Mouse (Mus musculus) heart, embryonic 12.5 days (tissue): ENCODE results near the gene Palld. TPM values are rescaled to one million over a fixed set of nuclear protein-coding genes. Genes with fewer than 3 reads are reported as not detected.

Experiments
- ATAC-seq: fragments of 200-750 bp; cut with Nextera tagmentation; 2 replicates; pipeline ENCODE4 v1.8.0; 2017; ENCODE audit warnings: moderate TSS enrichment, moderate library complexity; ENCODE audit not compliant: insufficient number of reproducible peaks, low FRiP score
- H3K27ac ChIP-seq: fragments of 300-500 bp; sonication (generic); 2 replicates; pipeline ENCODE4 v1.5.1; 2016; ENCODE audit warnings: mild to moderate bottlenecking, moderate library complexity; ENCODE audit not compliant: poor library complexity, severe bottlenecking
- H3K27me3 ChIP-seq: fragments of 300-500 bp; sonication (generic); replicated peaks from 2 replicates; pipeline ENCODE4 v1.6.1; 2016; ENCODE audit warnings: mild to moderate bottlenecking, moderate library complexity
- H3K36me3 ChIP-seq: fragments of 300-500 bp; sonication (generic); 2 replicates; pipeline ENCODE4 v1.6.1; 2016; ENCODE audit warnings: mild to moderate bottlenecking, moderate library complexity
- H3K4me1 ChIP-seq: fragments of 300-500 bp; sonication (generic); replicated peaks from 2 replicates; pipeline ENCODE4 v1.6.1; 2016; ENCODE audit warnings: mild to moderate bottlenecking
- H3K4me2 ChIP-seq: fragments of 300-500 bp; sonication (generic); 2 replicates; pipeline ENCODE4 v1.6.1; 2016; ENCODE audit warnings: mild to moderate bottlenecking, moderate library complexity
- H3K4me3 ChIP-seq: fragments of 300-500 bp; sonication (generic); 2 replicates; pipeline ENCODE4 v1.5.1; 2016; ENCODE audit warnings: mild to moderate bottlenecking
- H3K9ac ChIP-seq: fragments of 300-500 bp; sonication (generic); 2 replicates; pipeline ENCODE4 v1.6.1; 2016; ENCODE audit warnings: mild to moderate bottlenecking, moderate library complexity
- H3K9me3 ChIP-seq: fragments of 300-500 bp; sonication (generic); replicated peaks from 2 replicates; pipeline ENCODE4 v1.6.1; 2016; ENCODE audit warnings: mild to moderate bottlenecking, moderate library complexity
- WGBS: fragments of 180-500 bp; shearing (Covaris S2); methylation state at CpG from one replicate; pipeline ENCODE4 v1.1.7; 2016; 5-methylcytosine and 5-hydroxymethylcytosine counted together
- polyA plus RNA-seq: library from polyadenylated mRNA; unstranded; fragments of >200 nt; fragmentation: Nextera tagmentation; extraction: Ambion mirVana; gene quantifications from 2 replicates; pipeline ENCODE4 v1.2.1, GENCODE M21; 2016

Palld gene
- polyA plus RNA-seq, 1 experiment from 2014 or later = 208 TPM

- H3K9ac ChIP-seq = no peak overlapping the region
- H3K27ac ChIP-seq = no peak overlapping the region
- no peaks in the 10 kb centered on the region for H3K27me3 ChIP-seq
- no peaks in the 10 kb centered on the region for H3K9me3 ChIP-seq
- H3K4me3 ChIP-seq = no peak overlapping the region
- peaks cover 1% of the 10 kb centered on the region; the same call in 1 of the 2 replicates for H3K36me3 ChIP-seq
- no peak overlapping the region for H3K4me2 ChIP-seq
- peaks cover 26% of the 10 kb centered on the region for H3K4me1 ChIP-seq
- WGBS = 79% methylated on average over 8 of the region's 8 CpGs
- no peak for ATAC-seq
Measured at GRCm38 (mm10) chr8:61725306-61726017, 177.0 kb downstream of the Palld start.

- Histone ChIP-seq H3K4me3 (no peak overlapping the region), H3K4me1 (peaks cover 17% of the 10 kb centered on the region), H3K27ac (no peak overlapping the region), H3K36me3 (peaks cover 21% of the 10 kb centered on the region), H3K4me2 (no peak overlapping the region), H3K27me3 (no peaks in the 10 kb centered on the region), H3K9ac (no peak overlapping the region), H3K9me3 (peaks cover 7% of the 10 kb centered on the region; the same call in 1 of the 2 replicates)
- ATAC-seq = no peak
- 90% methylated on average over 9 of the region's 9 CpGs for WGBS
Measured at GRCm38 (mm10) chr8:61722226-61722625, 180.3 kb downstream of the Palld start.

- Histone ChIP-seq H3K9me3 (peaks cover 7% of the 10 kb centered on the region; the same call in 1 of the 2 replicates), H3K27me3 (no peaks in the 10 kb centered on the region), H3K4me3 (no peak overlapping the region), H3K4me1 (peaks cover 42% of the 10 kb centered on the region), H3K4me2 (0 out of 2 replicates have a peak overlapping the region, but pooled peaks have one; percentile 4), H3K9ac (no peak overlapping the region), H3K27ac (no peak overlapping the region), H3K36me3 (peaks cover 28% of the 10 kb centered on the region)
- WGBS = 33% methylated on average over 14 of the region's 14 CpGs
- ATAC-seq = no peak
Measured at GRCm38 (mm10) chr8:61715351-61716125, 187.0 kb downstream of the Palld start.

GRCm38 (mm10) chr8:61714293-61714831 is 188.1 kb downstream of the Palld start:
- Histone ChIP-seq H3K4me1 (peaks cover 42% of the 10 kb centered on the region), H3K4me2 (no peak overlapping the region), H3K9ac (peak overlapping the region; percentile 34; the same call in 1 of the 2 replicates), H3K9me3 (peaks cover 7% of the 10 kb centered on the region; the same call in 1 of the 2 replicates), H3K27me3 (no peaks in the 10 kb centered on the region), H3K4me3 (no peak overlapping the region), H3K36me3 (peaks cover 27% of the 10 kb centered on the region), H3K27ac (peak overlapping the region; percentile 72)
- WGBS = 8% methylated on average over 6 of the region's 6 CpGs
- no peak for ATAC-seq

GRCm38 (mm10) chr8:61713195-61713990 is 189.1 kb downstream of the Palld start:
- 70% methylated on average over 16 of the region's 16 CpGs for WGBS
- H3K4me1 ChIP-seq = peaks cover 46% of the 10 kb centered on the region
- H3K36me3 ChIP-seq = peaks cover 30% of the 10 kb centered on the region
- no peaks in the 10 kb centered on the region for H3K27me3 ChIP-seq
- H3K27ac ChIP-seq = peak overlapping the region; percentile 72
- no peak overlapping the region for H3K4me2 ChIP-seq
- ATAC-seq = peak; percentile 50; the same call in 1 of the 2 replicates
- peaks cover 3% of the 10 kb centered on the region; the same call in 1 of the 2 replicates for H3K9me3 ChIP-seq
- H3K4me3 ChIP-seq = no peak overlapping the region
- H3K9ac ChIP-seq = no peak overlapping the region

GRCm38 (mm10) chr8:61712426-61712825 is 190.1 kb downstream of the Palld start:
- H3K4me3 ChIP-seq = no peak overlapping the region
- no peak overlapping the region for H3K27ac ChIP-seq
- no peaks in the 10 kb centered on the region for H3K9me3 ChIP-seq
- peaks cover 46% of the 10 kb centered on the region for H3K4me1 ChIP-seq
- H3K27me3 ChIP-seq = no peaks in the 10 kb centered on the region
- no peak for ATAC-seq
- H3K9ac ChIP-seq = no peak overlapping the region
- H3K4me2 ChIP-seq = no peak overlapping the region
- H3K36me3 ChIP-seq = peaks cover 30% of the 10 kb centered on the region
- 78% methylated on average over 2 of the region's 2 CpGs for WGBS

GRCm38 (mm10) chr8:61708586-61709305 is 193.7 kb downstream of the Palld start:
- 74% methylated on average over 8 of the region's 8 CpGs for WGBS
- no peaks in the 10 kb centered on the region for H3K27me3 ChIP-seq
- H3K4me2 ChIP-seq = no peak overlapping the region
- H3K4me1 ChIP-seq = peaks cover 19% of the 10 kb centered on the region
- no peak for ATAC-seq
- no peak overlapping the region for H3K9ac ChIP-seq
- H3K4me3 ChIP-seq = no peak overlapping the region
- no peaks in the 10 kb centered on the region for H3K9me3 ChIP-seq
- peaks cover 56% of the 10 kb centered on the region for H3K36me3 ChIP-seq
- no peak overlapping the region for H3K27ac ChIP-seq

- no peak for ATAC-seq
- H3K4me3 ChIP-seq = no peak overlapping the region
- 73% methylated on average over 3 of the region's 3 CpGs for whole genome bisulfite sequencing
- no peaks in the 10 kb centered on the region for H3K27me3 ChIP-seq
- H3K9ac ChIP-seq = no peak overlapping the region
- H3K36me3 ChIP-seq = peaks cover 77% of the 10 kb centered on the region
- 0 out of 2 replicates have a peak, but pooled peaks cover 1% of the 10 kb centered on the region for H3K9me3 ChIP-seq
- peaks cover 14% of the 10 kb centered on the region for H3K4me1 ChIP-seq
- H3K27ac ChIP-seq = no peak overlapping the region
- H3K4me2 ChIP-seq = no peak overlapping the region
Measured at GRCm38 (mm10) chr8:61705491-61705890, 197.0 kb downstream of the Palld start.

- peaks cover 59% of the 10 kb centered on the region for H3K36me3 ChIP-seq
- no peak for ATAC-seq
- WGBS = 82% methylated on average over 8 of the region's 8 CpGs
Measured at GRCm38 (mm10) chr8:61702122-61702521, 200.4 kb downstream of the Palld start.

More at GRCm38 (mm10) chr8:61702122-61702521, 200.4 kb downstream of the Palld start:
- H3K4me3 ChIP-seq = no peak overlapping the region
- H3K4me1 ChIP-seq = peaks cover 25% of the 10 kb centered on the region
- no peak overlapping the region for H3K4me2 ChIP-seq
- no peaks in the 10 kb centered on the region for H3K27me3 ChIP-seq
- H3K27ac ChIP-seq = no peak overlapping the region
- H3K9me3 ChIP-seq = 0 out of 2 replicates have a peak, but pooled peaks cover 3% of the 10 kb centered on the region
- H3K9ac ChIP-seq = no peak overlapping the region
